Mouse (Mus musculus) MEL (cell line): Measurements from ENCODE around the gene Pde4dip.

Source experiments
- CTCF ChIP-seq, 3 experiments: IDR thresholded peaks in 2 of 3; conservative IDR thresholded peaks in 1 of 3; 2 replicates each; pipeline ENCODE4 v1.5.1; 2011 to 2012; ENCODE audit warnings: low read length in 3 of 3, low read depth in 2 of 3, mild to moderate bottlenecking in 2 of 3, improper control_type of control experiment in 1 of 3, inconsistent platforms in 1 of 3, mixed read lengths in 1 of 3, moderate library complexity in 1 of 3; ENCODE audit not compliant: control insufficient read depth in 1 of 3, insufficient read depth in 1 of 3, poor library complexity in 1 of 3, severe bottlenecking in 1 of 3
- MAFK ChIP-seq: IDR thresholded peaks from 2 replicates; pipeline ENCODE4 v1.6.1; 2011; ENCODE audit warnings: low read depth, mild to moderate bottlenecking, low read length, improper control_type of control experiment, borderline replicate concordance
- MAX ChIP-seq: IDR thresholded peaks from 2 replicates; pipeline ENCODE4 v1.6.1; 2011; ENCODE audit warnings: low read length, improper control_type of control experiment
- MXI1 ChIP-seq: IDR thresholded peaks from 2 replicates; pipeline ENCODE4 v1.6.1; 2011; ENCODE audit warnings: mild to moderate bottlenecking, low read depth, low read length, improper control_type of control experiment
- MYC ChIP-seq: IDR thresholded peaks from 2 replicates; pipeline ENCODE4 v1.6.1; 2011; ENCODE audit warnings: low read depth, mild to moderate bottlenecking, low read length, improper control_type of control experiment, moderate library complexity
- POLR2A ChIP-seq, 2 experiments: IDR thresholded peaks; 2 replicates each; pipeline ENCODE4 v1.6.1; 2011 to 2012; ENCODE audit warnings: low read length in 2 of 2, mild to moderate bottlenecking in 2 of 2, control low read depth in 1 of 2, improper control_type of control experiment in 1 of 2, low read depth in 1 of 2, moderate library complexity in 1 of 2; ENCODE audit not compliant: control insufficient read depth in 1 of 2, insufficient read depth in 1 of 2, poor library complexity in 1 of 2
- POLR2AphosphoS2 ChIP-seq: IDR thresholded peaks from 2 replicates; pipeline ENCODE4 v1.6.1; 2011; ENCODE audit warnings: low read length, improper control_type of control experiment
- RAD21 ChIP-seq: IDR thresholded peaks from 2 replicates; pipeline ENCODE4 v1.6.1; 2011; ENCODE audit warnings: mild to moderate bottlenecking, low read depth, low read length, improper control_type of control experiment
- RCOR1 ChIP-seq: IDR thresholded peaks from 2 replicates; pipeline ENCODE4 v1.6.1; 2012; ENCODE audit warnings: low read depth, mild to moderate bottlenecking, inconsistent platforms, low read length, improper control_type of control experiment
- TAL1 ChIP-seq: IDR thresholded peaks from 2 replicates; pipeline ENCODE4 v1.6.1; 2012; ENCODE audit warnings: mild to moderate bottlenecking, inconsistent platforms, low read length, moderate library complexity, mixed read lengths
- TCF12 ChIP-seq: IDR thresholded peaks from 2 replicates; pipeline ENCODE4 v1.6.1; 2014; ENCODE audit warnings: low read depth, mild to moderate bottlenecking, inconsistent platforms, low read length, improper control_type of control experiment, moderate library complexity
- ZC3H11A ChIP-seq: IDR thresholded peaks from 2 replicates; pipeline ENCODE4 v1.6.1; 2012; ENCODE audit warnings: low read depth, mild to moderate bottlenecking, inconsistent platforms, low read length, improper control_type of control experiment
- ZMIZ1 ChIP-seq: IDR thresholded peaks from 2 replicates; pipeline ENCODE4 v1.6.1; 2012; ENCODE audit warnings: low read depth, mild to moderate bottlenecking, inconsistent platforms, low read length, improper control_type of control experiment, moderate library complexity

- TF ChIP-seq ZMIZ1 (no peak), RAD21 (no peak), POLR2AphosphoS2 (no peak), MAFK (no peak), CTCF (IDR thresholded peaks at IDR 0.05 in 2 of 3, conservative IDR thresholded peaks at IDR 0.05 in 1 of 3; ENCODE audit: control insufficient read depth in 1 of 3, insufficient read depth in 1 of 3, low read depth in 2 of 3, low read length in 3 of 3, poor library complexity in 1 of 3, severe bottlenecking in 1 of 3) (no peak), TAL1 (no peak), MYC (no peak), ZC3H11A (no peak), TCF12 (no peak), MAX (no peak), POLR2A (IDR thresholded peaks at IDR 0.05; ENCODE audit: control insufficient read depth in 1 of 2, insufficient read depth in 1 of 2, low read depth in 1 of 2, low read length in 2 of 2, poor library complexity in 1 of 2) (no peak), RCOR1 (no peak), MXI1 (no peak)
These were observed 91.1 kb downstream of the Pde4dip start for GRCm38 (mm10) chr3:97797371-97797770.
